Mouse (Mus musculus): ENCODE measurements around the gene Rpl5. TPM values are rescaled to one million over a fixed set of nuclear protein-coding genes. Genes with fewer than 3 reads are reported as not detected.
"Not testable (repeated sequence)": the region's sequence is repeated elsewhere in the genome, so short reads cannot be mapped to it uniquely, and the experiment has no call there.

Gene Rpl5
- polyA plus RNA-seq, 1 experiment from 2014 or later, result 68.4 TPM

DNA sequence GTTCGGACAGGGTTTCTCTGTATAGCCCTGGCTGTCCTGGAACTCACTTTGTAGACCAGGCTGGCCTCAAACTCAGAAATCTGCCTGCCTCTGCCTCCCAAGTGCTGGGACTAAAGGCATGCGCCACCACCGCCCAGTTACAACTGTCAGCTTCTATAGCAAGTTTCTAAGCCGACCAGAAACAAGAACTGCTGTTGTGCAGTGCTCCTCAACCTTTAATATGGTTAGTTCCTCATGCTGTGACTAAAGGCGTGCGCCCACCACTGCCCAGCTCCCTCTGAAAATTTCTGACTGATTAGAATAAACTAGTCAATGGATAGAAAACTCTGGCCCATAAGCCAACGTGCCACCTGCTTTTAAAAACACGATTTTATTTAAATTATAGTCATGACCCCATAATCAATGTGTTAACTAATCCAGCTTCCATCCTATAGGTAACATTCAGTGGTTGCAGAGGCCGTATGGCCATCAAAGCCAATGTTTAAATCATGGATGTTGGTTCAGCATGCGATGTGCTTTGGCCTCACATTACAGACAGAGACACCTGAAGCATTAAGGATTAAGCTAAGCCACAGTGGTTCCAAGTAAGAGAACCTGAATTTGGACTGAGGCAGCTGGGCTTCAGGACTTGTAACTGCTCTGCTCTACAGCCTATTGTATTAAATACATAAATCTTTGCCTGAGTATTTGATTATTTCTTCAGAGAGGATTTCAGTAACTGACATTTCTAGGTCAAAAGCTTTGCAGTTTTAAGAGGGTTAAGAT, 36.5 kb downstream of the Rpl5 start:
- Histone ChIP-seq H3K27me3 (no peaks in the 10 kb centered on the region), H3K9ac (replicated peaks) (no peak overlapping the region), H3K4me3 (replicated peaks) (no peak overlapping the region), H3K9me3 (no peaks in the 10 kb centered on the region), H3K27ac (no peak overlapping the region), H3K36me3 (no peaks in the 10 kb centered on the region), H3K4me1 (replicated peaks) (peaks cover 3% of the 10 kb centered on the region; the same call in 1 of the 2 replicates), H3K4me2 (replicated peaks) (no peak overlapping the region)
- ATAC-seq, result no peak
- WGBS, result 91% methylated on average over 10 of the region's 10 CpGs

DNA sequence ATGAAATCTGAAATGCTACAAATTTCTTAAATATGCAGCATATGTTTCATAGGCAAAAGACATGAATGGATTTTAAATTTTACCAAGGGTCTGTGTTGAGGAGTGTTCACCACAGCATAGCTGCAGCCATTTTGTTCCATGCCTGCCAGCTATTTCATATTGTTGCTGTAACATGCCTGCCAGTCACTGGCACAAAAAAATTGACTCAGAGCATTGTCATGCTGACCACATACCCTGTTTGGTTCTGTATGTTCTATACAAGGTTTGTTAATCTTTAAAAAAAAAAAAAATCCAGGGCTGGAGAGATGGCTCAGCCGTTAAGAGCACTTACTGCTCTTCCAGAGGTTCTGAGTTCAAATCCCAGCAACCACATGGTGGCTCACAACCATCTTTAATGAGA, 38.2 kb downstream of the Rpl5 start:
- H3K4me3 ChIP-seq (replicated peaks); H3K27me3 ChIP-seq; H3K4me2 ChIP-seq (replicated peaks); ATAC-seq; H3K9me3 ChIP-seq; H3K27ac ChIP-seq; H3K4me1 ChIP-seq (replicated peaks); H3K36me3 ChIP-seq; H3K9ac ChIP-seq (replicated peaks): not testable (repeated sequence)
- 78% methylated on average over 1 of the region's 1 CpGs for WGBS

DNA sequence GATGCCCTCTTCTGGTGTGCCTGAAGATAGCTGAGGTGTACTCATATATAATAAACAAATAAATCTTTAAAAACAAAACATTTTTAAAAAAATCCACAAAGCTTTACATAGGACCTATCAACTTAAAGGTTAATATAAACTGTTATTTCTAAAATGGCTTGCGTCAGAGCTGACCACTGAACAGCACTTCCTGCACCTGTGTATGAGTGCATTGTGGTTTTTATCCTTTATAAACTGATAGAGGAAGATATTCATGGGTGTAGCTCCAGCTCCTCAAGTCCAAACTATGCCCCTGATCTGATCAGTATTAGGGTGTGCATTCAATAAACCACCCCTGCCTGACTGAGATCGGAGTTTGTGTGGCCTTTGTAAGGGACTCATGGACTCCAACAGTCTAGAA, 38.6 kb downstream of the Rpl5 start:
- H3K4me2 ChIP-seq (replicated peaks), result no peak overlapping the region
- no peak overlapping the region for H3K4me3 ChIP-seq (replicated peaks)
- no peaks in the 10 kb centered on the region for H3K27me3 ChIP-seq
- H3K9me3 ChIP-seq, result no peaks in the 10 kb centered on the region
- ATAC-seq, result no peak
- H3K9ac ChIP-seq (replicated peaks), result no peak overlapping the region
- no peaks in the 10 kb centered on the region for H3K36me3 ChIP-seq
- 95% methylated on average over 2 of the region's 2 CpGs for WGBS
- no peaks in the 10 kb centered on the region for H3K4me1 ChIP-seq (replicated peaks)
- H3K27ac ChIP-seq, result no peak overlapping the region

DNA sequence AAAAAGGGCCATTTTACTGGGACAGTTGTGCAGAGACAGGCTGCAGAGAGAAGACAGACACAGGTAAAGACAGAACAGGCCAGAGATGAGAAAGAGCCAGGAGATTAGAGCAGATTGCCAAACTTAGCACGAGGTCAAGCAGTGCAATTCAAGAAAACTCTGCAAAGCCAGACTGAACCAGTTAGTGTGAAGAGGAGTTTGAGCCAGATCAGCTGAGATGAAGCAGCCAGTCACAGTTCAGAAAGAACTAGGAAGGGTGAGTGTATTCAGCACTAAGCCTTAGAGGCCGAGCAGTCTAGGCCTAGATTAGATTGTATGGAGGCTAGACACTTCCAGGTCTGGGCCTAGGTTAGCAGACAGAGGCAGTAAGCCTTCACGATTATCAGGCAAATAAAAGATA, 39.4 kb downstream of the Rpl5 start:
- H3K27me3 ChIP-seq, result no peaks in the 10 kb centered on the region
- H3K9ac ChIP-seq (replicated peaks), result no peak overlapping the region
- H3K4me1 ChIP-seq (replicated peaks), result no peaks in the 10 kb centered on the region
- no peak for ATAC-seq
- no peaks in the 10 kb centered on the region for H3K9me3 ChIP-seq
- no peak overlapping the region for H3K27ac ChIP-seq
- H3K4me3 ChIP-seq (replicated peaks), result no peak overlapping the region
- no peaks in the 10 kb centered on the region for H3K36me3 ChIP-seq
- H3K4me2 ChIP-seq (replicated peaks), result no peak overlapping the region
- WGBS, result 76% methylated on average over 3 of the region's 3 CpGs

DNA sequence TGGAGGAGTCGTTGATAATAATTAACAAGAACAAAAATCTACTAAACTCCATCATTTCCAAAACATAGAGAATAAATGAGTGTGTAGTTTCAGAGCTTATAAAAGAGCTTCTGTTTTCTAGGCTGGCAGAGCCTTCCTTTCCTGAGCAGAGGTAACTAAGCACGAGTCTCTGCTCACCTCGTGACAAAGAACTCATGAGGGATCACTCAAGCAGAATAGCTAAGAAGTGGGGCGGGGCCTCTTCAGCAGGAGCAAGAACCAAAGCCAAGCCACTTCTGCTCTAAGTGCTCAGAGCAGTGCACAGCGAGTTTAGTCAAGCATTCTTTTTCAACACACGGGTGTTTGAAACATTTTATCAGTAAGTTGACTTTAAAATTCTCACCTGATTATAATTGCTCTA, 40.9 kb downstream of the Rpl5 start:
- no peaks in the 10 kb centered on the region for H3K36me3 ChIP-seq
- H3K4me2 ChIP-seq (replicated peaks), result no peak overlapping the region
- no peaks in the 10 kb centered on the region for H3K4me1 ChIP-seq (replicated peaks)
- no peak overlapping the region for H3K4me3 ChIP-seq (replicated peaks)
- H3K27ac ChIP-seq, result no peak overlapping the region
- H3K9me3 ChIP-seq, result peaks cover 3% of the 10 kb centered on the region; the same call in 1 of the 2 replicates
- ATAC-seq, result no peak
- no peak overlapping the region for H3K9ac ChIP-seq (replicated peaks)
- H3K27me3 ChIP-seq, result no peaks in the 10 kb centered on the region
- 40% methylated on average over 6 of the region's 6 CpGs for WGBS

DNA sequence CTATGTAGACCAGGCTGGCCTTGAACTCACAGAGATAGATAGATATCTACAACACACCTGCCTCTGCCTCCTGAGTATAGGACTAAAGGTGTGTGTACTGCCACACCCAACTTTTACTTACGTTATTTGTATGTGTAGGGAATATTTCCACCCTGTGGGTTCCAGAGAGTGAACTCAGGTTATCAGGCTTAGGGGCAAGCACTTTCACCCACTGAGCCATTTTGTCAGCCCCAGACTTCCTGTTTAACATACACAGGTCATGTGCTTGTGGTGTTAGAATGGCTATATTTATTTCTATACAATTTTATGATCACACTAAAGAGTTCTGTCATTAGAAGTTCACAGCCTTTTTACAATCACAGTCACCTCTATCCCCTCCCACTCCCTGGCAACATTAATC, 42.6 kb downstream of the Rpl5 start:
- WGBS, result 91% methylated on average over 1 of the region's 1 CpGs
- H3K4me2 ChIP-seq (replicated peaks), result no peak overlapping the region

DNA sequence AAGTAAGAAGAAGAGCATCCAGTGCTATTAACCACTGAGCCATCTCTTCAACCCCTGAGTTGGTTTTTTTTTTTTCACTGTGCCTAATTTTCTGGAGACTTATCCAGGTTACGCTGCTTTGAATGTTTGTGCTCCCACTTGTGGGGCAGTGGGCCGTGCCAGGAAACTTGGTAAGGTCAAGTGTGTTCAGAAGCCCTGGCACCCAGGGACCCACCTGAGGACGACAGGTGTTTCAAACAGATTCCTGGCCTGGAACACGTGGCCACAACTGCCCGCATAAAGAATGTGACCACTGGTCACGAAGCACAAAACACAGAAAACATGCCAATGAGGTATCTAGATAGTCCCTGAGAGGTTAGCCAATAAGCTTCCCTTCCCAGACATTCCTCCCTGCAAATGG, 43.2 kb downstream of the Rpl5 start:
- H3K9ac ChIP-seq (replicated peaks), result no peak overlapping the region
- no peak for ATAC-seq
- no peaks in the 10 kb centered on the region for H3K36me3 ChIP-seq
- H3K4me3 ChIP-seq (replicated peaks), result no peak overlapping the region
- 88% methylated on average over 6 of the region's 6 CpGs for WGBS
- no peak overlapping the region for H3K4me2 ChIP-seq (replicated peaks)
- no peaks in the 10 kb centered on the region for H3K27me3 ChIP-seq
- H3K9me3 ChIP-seq, result peaks cover 3% of the 10 kb centered on the region; the same call in 1 of the 2 replicates
- no peaks in the 10 kb centered on the region for H3K4me1 ChIP-seq (replicated peaks)
- no peak overlapping the region for H3K27ac ChIP-seq

More for the DNA sequence above, 42.6 kb downstream of the Rpl5 start:
- no peaks in the 10 kb centered on the region for H3K4me1 ChIP-seq (replicated peaks)
- ATAC-seq, result no peak
- no peak overlapping the region for H3K9ac ChIP-seq (replicated peaks)
- H3K27me3 ChIP-seq, result no peaks in the 10 kb centered on the region
- H3K4me3 ChIP-seq (replicated peaks), result no peak overlapping the region
- H3K36me3 ChIP-seq, result no peaks in the 10 kb centered on the region
- peaks cover 3% of the 10 kb centered on the region; the same call in 1 of the 2 replicates for H3K9me3 ChIP-seq
- no peak overlapping the region for H3K27ac ChIP-seq

DNA sequence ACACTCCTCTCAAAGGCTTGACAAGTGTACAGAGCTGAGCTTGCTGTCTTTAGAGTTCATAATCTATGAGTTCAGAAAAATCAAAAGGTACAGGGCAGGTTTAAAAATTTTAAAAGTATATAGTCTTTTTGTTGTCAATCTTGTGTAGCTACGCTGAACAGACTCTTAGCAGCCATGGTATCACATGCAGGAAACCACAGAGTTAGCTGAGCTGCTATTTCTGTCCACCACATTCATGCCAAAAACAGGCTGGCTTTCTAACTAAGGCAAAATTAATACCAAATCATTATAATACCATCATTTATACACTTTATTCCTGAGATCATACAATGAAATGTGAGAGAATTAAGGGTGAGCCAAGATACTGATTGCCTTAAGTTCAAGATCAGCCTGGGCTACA, 46.2 kb downstream of the Rpl5 start:
- no peaks in the 10 kb centered on the region for H3K36me3 ChIP-seq
- H3K4me2 ChIP-seq (replicated peaks), result no peak overlapping the region
- H3K27ac ChIP-seq, result no peak overlapping the region
- H3K4me1 ChIP-seq (replicated peaks), result no peaks in the 10 kb centered on the region
- no peak overlapping the region for H3K9ac ChIP-seq (replicated peaks)
- no peak overlapping the region for H3K4me3 ChIP-seq (replicated peaks)
- no peaks in the 10 kb centered on the region for H3K27me3 ChIP-seq
- WGBS, result 92% methylated on average over 1 of the region's 1 CpGs
- peaks cover 3% of the 10 kb centered on the region; the same call in 1 of the 2 replicates for H3K9me3 ChIP-seq
- ATAC-seq, result no peak

DNA sequence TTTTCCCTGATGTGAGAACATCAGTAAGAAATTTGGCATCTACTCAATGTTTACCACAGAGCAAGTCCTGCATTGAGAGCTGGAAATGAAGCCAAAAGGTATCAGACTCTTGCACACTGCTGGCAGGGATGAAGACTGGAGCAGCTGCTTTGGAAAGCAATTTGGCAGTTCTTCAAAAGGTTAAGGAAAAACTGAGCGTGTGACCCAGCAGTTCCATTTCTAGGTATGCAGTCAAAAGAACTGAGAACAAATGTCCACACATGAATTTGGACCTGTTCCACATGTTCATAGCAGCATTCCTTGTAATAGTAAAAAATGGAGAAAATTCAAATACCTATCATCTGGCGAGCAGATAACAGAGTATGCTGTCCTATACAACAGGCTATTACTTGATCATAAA, 47.2 kb downstream of the Rpl5 start:
- 91% methylated on average over 2 of the region's 2 CpGs for WGBS
- ATAC-seq, result no peak

DNA sequence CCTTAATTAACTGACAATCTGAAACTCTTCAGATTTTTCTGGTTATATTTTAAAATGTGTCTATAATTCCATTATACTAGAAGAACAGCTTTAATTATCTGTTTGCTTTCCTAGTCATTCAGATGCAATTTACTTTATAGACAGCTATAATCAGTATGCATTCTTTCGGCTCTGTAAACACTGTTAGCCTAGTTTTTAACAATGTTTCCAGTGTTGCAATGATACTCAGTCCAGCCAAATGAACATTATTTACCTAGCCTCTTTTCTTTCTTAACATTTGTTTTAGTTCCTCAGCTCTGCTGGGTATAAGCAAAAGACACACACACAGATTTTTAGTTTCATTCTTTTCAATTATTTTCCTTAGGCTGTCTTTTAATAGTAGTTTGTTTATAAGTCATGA, 48.6 kb downstream of the Rpl5 start:
- no peak for ATAC-seq
- Histone ChIP-seq H3K9me3 (peaks cover 3% of the 10 kb centered on the region; the same call in 1 of the 2 replicates), H3K4me3 (replicated peaks) (no peak overlapping the region), H3K36me3 (no peaks in the 10 kb centered on the region), H3K9ac (replicated peaks) (no peak overlapping the region), H3K4me2 (replicated peaks) (no peak overlapping the region), H3K27ac (no peak overlapping the region), H3K4me1 (replicated peaks) (no peaks in the 10 kb centered on the region), H3K27me3 (no peaks in the 10 kb centered on the region)
- 98% methylated on average over 1 of the region's 1 CpGs for WGBS

More for the DNA sequence above, 47.2 kb downstream of the Rpl5 start:
- Histone ChIP-seq H3K27ac (no peak overlapping the region), H3K4me2 (replicated peaks) (no peak overlapping the region), H3K9me3 (peaks cover 3% of the 10 kb centered on the region; the same call in 1 of the 2 replicates), H3K4me1 (replicated peaks) (no peaks in the 10 kb centered on the region), H3K27me3 (no peaks in the 10 kb centered on the region), H3K4me3 (replicated peaks) (no peak overlapping the region), H3K36me3 (no peaks in the 10 kb centered on the region), H3K9ac (replicated peaks) (no peak overlapping the region)

DNA sequence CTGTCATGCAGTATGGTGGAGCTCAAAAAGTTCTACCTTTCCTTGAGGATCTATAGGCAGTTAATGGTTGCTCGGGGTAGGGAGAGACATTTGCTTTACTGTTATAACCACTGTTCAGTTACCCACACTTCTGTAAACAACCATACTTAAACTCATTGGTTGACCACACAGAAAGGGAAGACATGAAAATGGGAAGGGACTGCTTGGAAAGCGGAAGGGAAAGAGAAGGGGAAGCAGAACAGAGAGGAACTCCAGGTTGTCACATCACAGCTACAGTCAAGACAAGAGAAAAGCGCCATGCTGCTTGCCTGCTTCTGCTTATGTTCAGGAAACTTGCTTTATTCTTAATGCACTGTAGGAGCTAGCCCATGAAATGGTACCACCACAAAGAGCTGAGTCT, 49.3 kb downstream of the Rpl5 start:
- no peak for ATAC-seq
- Histone ChIP-seq H3K9ac (replicated peaks) (no peak overlapping the region), H3K4me2 (replicated peaks) (no peak overlapping the region), H3K4me1 (replicated peaks) (no peaks in the 10 kb centered on the region), H3K36me3 (no peaks in the 10 kb centered on the region), H3K4me3 (replicated peaks) (no peak overlapping the region), H3K9me3 (peaks cover 3% of the 10 kb centered on the region; the same call in 1 of the 2 replicates), H3K27ac (no peak overlapping the region), H3K27me3 (no peaks in the 10 kb centered on the region)
- 85% methylated on average over 3 of the region's 3 CpGs for WGBS

DNA sequence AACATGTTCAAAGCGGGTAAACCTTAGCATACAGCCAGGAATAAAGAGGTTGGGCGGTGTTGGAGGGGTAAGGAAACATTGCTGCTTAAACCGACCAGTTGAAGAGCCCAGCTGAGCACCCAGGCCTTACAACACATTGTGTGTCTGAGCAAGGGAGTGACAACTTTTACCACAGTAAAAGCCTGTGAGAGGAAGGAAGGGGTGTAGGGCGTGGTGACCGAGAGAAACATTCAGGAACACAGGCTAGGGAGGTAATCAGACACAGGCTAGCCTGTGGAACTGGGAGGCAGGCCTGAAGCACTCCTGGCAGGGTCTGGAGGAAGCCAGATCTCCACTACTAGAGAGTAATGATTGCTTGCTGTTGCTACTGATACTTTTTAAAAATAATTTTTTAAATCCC, 50.3 kb downstream of the Rpl5 start:
- ATAC-seq, result no peak
- Histone ChIP-seq H3K4me2 (replicated peaks) (no peak overlapping the region), H3K4me1 (replicated peaks) (no peaks in the 10 kb centered on the region), H3K36me3 (no peaks in the 10 kb centered on the region), H3K9ac (replicated peaks) (no peak overlapping the region), H3K27me3 (no peaks in the 10 kb centered on the region), H3K9me3 (peaks cover under 1% of the 10 kb centered on the region; the same call in 1 of the 2 replicates), H3K27ac (no peak overlapping the region), H3K4me3 (replicated peaks) (no peak overlapping the region)
- WGBS, result 89% methylated on average over 5 of the region's 5 CpGs

Data from midbrain, embryonic 13.5 days (tissue).